Mouse (Mus musculus) brain, embryonic 14.5 days (tissue): ENCODE results near the gene Hsf5.

ENCODE experiments used
- CTCF ChIP-seq: fragments of 200-500 bp; IDR thresholded peaks from 2 replicates; pipeline ENCODE4 v1.5.1; 2012; ENCODE audit warnings: inconsistent platforms, mild to moderate bottlenecking, moderate library complexity, borderline replicate concordance; ENCODE audit not compliant: insufficient read depth, insufficient read length; ENCODE audit errors: extremely low read depth
- POLR2A ChIP-seq: fragments of 200-500 bp; IDR thresholded peaks from 2 replicates; pipeline ENCODE4 v1.6.1; 2012; ENCODE audit warnings: mild to moderate bottlenecking, inconsistent platforms, borderline replicate concordance; ENCODE audit not compliant: poor library complexity, insufficient read depth, insufficient read length, severe bottlenecking; ENCODE audit errors: extremely low read depth

- TF ChIP-seq POLR2A, result no peak
- no peak for TF ChIP-seq CTCF
Observed at GRCm38 (mm10) chr11:87592713-87593598, 24.0 kb upstream of the Hsf5 start.
